Mouse (Mus musculus) stomach, embryonic 14.5 days (tissue): Measurements from ENCODE around the gene 2410015M20Rik. TPM values are rescaled to one million over a fixed set of nuclear protein-coding genes. Genes with fewer than 3 reads are reported as not detected.

Experiments used
- ATAC-seq: fragments of 200-750 bp; cut with Nextera tagmentation; 2 replicates; pipeline ENCODE4 v1.8.0; 2017; ENCODE audit warnings: low read depth, moderate TSS enrichment; ENCODE audit not compliant: insufficient number of reproducible peaks, insufficient read depth, low FRiP score
- H3K27ac ChIP-seq: fragments of 300-500 bp; sonication (generic); 2 replicates; pipeline ENCODE4 v1.5.1; 2014; ENCODE audit warnings: mild to moderate bottlenecking, low read length, moderate library complexity, mixed read lengths
- H3K27me3 ChIP-seq: fragments of 300-500 bp; sonication (generic); 2 replicates; pipeline ENCODE4 v1.6.1; 2014; ENCODE audit warnings: low read length, control low read depth, mixed read lengths; ENCODE audit not compliant: control insufficient read depth, insufficient read depth
- H3K36me3 ChIP-seq: fragments of 300-500 bp; sonication (generic); 2 replicates; pipeline ENCODE4 v1.6.1; 2014; ENCODE audit warnings: mild to moderate bottlenecking, control low read depth, low read length, moderate library complexity, mixed read lengths; ENCODE audit not compliant: control insufficient read depth, insufficient read depth
- H3K4me1 ChIP-seq: fragments of 300-500 bp; sonication (generic); 2 replicates; pipeline ENCODE4 v1.6.1; 2014; ENCODE audit warnings: low read length, control low read depth, mixed read lengths; ENCODE audit not compliant: control insufficient read depth, insufficient read depth
- H3K4me2 ChIP-seq: fragments of 300-500 bp; sonication (generic); replicated peaks from 2 replicates; pipeline ENCODE4 v1.6.1; 2014; ENCODE audit warnings: low read depth, low read length, control low read depth
- H3K4me3 ChIP-seq: fragments of 300-500 bp; sonication (generic); 2 replicates; pipeline ENCODE4 v1.5.1; 2014; ENCODE audit warnings: low read depth, low read length, control low read depth
- H3K9ac ChIP-seq: fragments of 300-500 bp; sonication (generic); replicated peaks from 2 replicates; pipeline ENCODE4 v1.6.1; 2014; ENCODE audit warnings: low read depth, mild to moderate bottlenecking, control low read depth, low read length, moderate library complexity, mixed read lengths
- H3K9me3 ChIP-seq: fragments of 300-500 bp; sonication (generic); 2 replicates; pipeline ENCODE4 v1.6.1; 2016; ENCODE audit warnings: low read depth, low read length, control low read depth; ENCODE audit not compliant: control insufficient read depth
- WGBS: fragments of 180-500 bp; shearing (Covaris S2); extraction: QIAGEN DNeasy Blood & Tissue Kit; methylation state at CpG from one replicate; pipeline ENCODE4 v1.1.7; 2014; 5-methylcytosine and 5-hydroxymethylcytosine counted together
- polyA plus RNA-seq: library from polyadenylated mRNA; unstranded; fragments of >200 nt; fragmentation: Nextera tagmentation; extraction: Ambion mirVana; gene quantifications from 2 replicates; pipeline ENCODE4 v1.2.1, GENCODE M21; 2014

The 2410015M20Rik gene
- 259 and 261 TPM in 2 replicates for polyA plus RNA-seq

- Histone ChIP-seq H3K4me2 (peak within 1 kb of the TSS; percentile 63), H3K4me1 (peaks cover 17% of the 10 kb centered on the region; the same call in 1 of the 2 replicates), H3K9me3 (no peaks in the 10 kb centered on the region), H3K36me3 (peaks cover 37% of the 10 kb centered on the region), H3K9ac (peak within 1 kb of the TSS; percentile 72), H3K4me3 (peak within 1 kb of the TSS; percentile 65), H3K27me3 (no peaks in the 10 kb centered on the region), H3K27ac (peak within 1 kb of the TSS; percentile 72)
- peak; percentile 87 for ATAC-seq
- under 1% methylated on average over 44 of the region's 44 CpGs for WGBS
Measured at GRCm38 (mm10) chr17:56609452-56610171, at the start of gene 2410015M20Rik. Gene 2410015M20Rik (minus strand): TSS chr17:56609771.

DNA sequence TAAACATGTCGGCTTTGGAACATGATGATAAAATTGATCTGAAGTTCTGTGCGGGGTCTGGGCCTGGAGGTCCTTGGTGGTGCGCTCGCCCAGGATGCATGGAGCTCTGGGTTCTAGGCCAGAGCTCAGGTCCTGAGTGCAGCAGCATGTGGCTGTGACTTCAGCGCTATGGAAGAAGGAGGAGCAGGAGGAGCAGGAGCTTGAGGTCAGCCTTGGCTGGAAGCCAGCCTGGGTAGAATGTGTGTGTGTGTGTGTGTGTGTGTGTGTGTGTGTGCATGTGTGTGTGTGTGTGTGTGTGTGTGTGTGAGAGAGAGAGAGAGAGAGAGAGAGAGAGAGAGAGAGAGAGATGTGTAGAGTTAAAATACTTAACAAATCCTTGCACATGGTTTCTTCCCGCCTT lies 46.6 kb upstream of the 2410015M20Rik start:
- Histone ChIP-seq H3K9ac (no peak overlapping the region), H3K27ac (no peak overlapping the region), H3K36me3 (no peaks in the 10 kb centered on the region), H3K4me2 (no peak overlapping the region), H3K27me3 (no peaks in the 10 kb centered on the region), H3K4me3 (no peak overlapping the region), H3K9me3 (no peaks in the 10 kb centered on the region), H3K4me1 (no peaks in the 10 kb centered on the region)
- 77% methylated on average over 6 of the region's 6 CpGs for whole genome bisulfite sequencing
- no peak for ATAC-seq

- 71% methylated on average over 3 of the region's 3 CpGs for WGBS
- no peak overlapping the region for H3K4me2 ChIP-seq
- H3K9ac ChIP-seq, result no peak overlapping the region
- ATAC-seq, result no peak
- no peak overlapping the region for H3K27ac ChIP-seq
- no peak overlapping the region for H3K4me3 ChIP-seq
- no peaks in the 10 kb centered on the region for H3K9me3 ChIP-seq
- no peaks in the 10 kb centered on the region for H3K36me3 ChIP-seq
- H3K27me3 ChIP-seq, result no peaks in the 10 kb centered on the region
- H3K4me1 ChIP-seq, result no peaks in the 10 kb centered on the region
Measured at GRCm38 (mm10) chr17:56655311-56655710, 45.7 kb upstream of the 2410015M20Rik start.

DNA sequence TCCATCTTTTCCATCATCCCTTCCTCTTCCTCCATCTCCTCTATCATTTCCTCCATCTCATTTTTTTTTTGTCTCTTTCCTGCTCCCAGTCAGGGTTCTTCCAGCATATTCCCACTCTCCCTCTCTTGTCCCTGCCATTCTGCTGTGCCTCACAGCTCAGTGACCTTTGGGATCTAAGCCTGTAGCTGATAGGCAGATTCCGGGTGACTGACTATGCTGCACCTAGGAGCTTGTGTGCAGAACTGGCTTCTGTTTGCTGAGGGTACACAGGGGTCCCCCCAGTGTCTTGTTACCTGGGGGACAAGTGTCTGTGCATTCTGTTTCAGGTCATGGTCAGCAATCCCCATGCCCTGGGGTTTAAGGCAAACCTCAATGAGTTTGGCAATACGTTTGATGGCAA lies 45.2 kb upstream of the 2410015M20Rik start:
- H3K9ac ChIP-seq, result no peak overlapping the region
- H3K4me1 ChIP-seq, result no peaks in the 10 kb centered on the region
- no peak for ATAC-seq
- 66% methylated on average over 2 of the region's 2 CpGs for WGBS
- no peak overlapping the region for H3K27ac ChIP-seq
- H3K27me3 ChIP-seq, result no peaks in the 10 kb centered on the region
- no peaks in the 10 kb centered on the region for H3K9me3 ChIP-seq
- no peaks in the 10 kb centered on the region for H3K36me3 ChIP-seq
- no peak overlapping the region for H3K4me2 ChIP-seq
- no peak overlapping the region for H3K4me3 ChIP-seq

- Histone ChIP-seq H3K9ac (no peak overlapping the region), H3K27ac (no peak overlapping the region), H3K9me3 (no peaks in the 10 kb centered on the region), H3K4me2 (no peak overlapping the region), H3K27me3 (no peaks in the 10 kb centered on the region), H3K4me1 (no peaks in the 10 kb centered on the region), H3K36me3 (no peaks in the 10 kb centered on the region), H3K4me3 (no peak overlapping the region)
- WGBS, result 26% methylated on average over 10 of the region's 10 CpGs
- ATAC-seq, result no peak
Measured at GRCm38 (mm10) chr17:56651801-56652200, 42.2 kb upstream of the 2410015M20Rik start.

DNA sequence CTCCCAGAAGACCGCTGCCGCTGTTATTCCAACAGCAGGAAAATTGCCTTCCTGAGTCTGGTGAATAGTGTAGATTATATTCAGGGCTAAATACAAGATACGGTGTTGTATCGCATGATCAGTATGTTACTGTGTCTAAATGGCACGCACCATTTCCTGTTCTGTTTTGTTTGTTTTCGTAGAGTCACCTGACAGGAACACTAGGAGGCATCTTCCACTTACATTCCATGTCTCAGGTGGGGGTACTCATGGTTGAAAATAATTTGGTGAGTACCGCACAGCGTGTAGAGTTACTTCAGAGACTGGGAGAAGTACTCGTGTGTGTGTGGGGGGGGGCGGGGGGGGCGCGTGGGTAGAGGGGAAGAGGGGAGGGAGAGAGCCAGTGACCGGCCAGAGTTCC lies 38.0 kb upstream of the 2410015M20Rik start:
- H3K4me2 ChIP-seq, result no peak overlapping the region
- H3K36me3 ChIP-seq, result no peaks in the 10 kb centered on the region
- no peaks in the 10 kb centered on the region for H3K9me3 ChIP-seq
- no peak overlapping the region for H3K27ac ChIP-seq
- no peak overlapping the region for H3K4me3 ChIP-seq
- 58% methylated on average over 11 of the region's 13 CpGs for WGBS
- H3K4me1 ChIP-seq, result no peaks in the 10 kb centered on the region
- no peak for ATAC-seq
- no peaks in the 10 kb centered on the region for H3K27me3 ChIP-seq
- H3K9ac ChIP-seq, result no peak overlapping the region

DNA sequence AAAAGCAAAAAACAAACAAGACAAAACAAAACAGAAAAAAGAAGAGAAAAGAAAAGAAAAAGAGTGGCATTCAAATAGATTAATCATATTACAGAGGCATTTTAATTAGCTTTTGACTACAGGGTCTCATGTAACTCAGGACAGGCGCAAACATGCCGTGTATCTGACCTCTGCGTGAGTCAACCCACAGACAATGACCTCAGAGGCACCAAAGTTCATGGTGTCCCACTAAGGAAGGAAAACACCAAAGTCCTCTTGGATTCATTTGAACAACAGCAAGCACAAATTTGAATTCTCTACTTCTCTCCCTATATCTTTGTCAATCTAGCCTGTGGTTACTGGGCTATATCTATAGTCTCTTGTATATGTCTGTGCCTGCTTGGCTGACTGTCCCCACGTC lies 33.7 kb upstream of the 2410015M20Rik start:
- no peak overlapping the region for H3K27ac ChIP-seq
- no peak overlapping the region for H3K4me3 ChIP-seq
- ATAC-seq, result no peak
- no peak overlapping the region for H3K9ac ChIP-seq
- no peaks in the 10 kb centered on the region for H3K4me1 ChIP-seq
- H3K9me3 ChIP-seq, result no peaks in the 10 kb centered on the region
- no peak overlapping the region for H3K4me2 ChIP-seq
- WGBS, result 78% methylated on average over 4 of the region's 4 CpGs
- H3K27me3 ChIP-seq, result no peaks in the 10 kb centered on the region
- H3K36me3 ChIP-seq, result no peaks in the 10 kb centered on the region

DNA sequence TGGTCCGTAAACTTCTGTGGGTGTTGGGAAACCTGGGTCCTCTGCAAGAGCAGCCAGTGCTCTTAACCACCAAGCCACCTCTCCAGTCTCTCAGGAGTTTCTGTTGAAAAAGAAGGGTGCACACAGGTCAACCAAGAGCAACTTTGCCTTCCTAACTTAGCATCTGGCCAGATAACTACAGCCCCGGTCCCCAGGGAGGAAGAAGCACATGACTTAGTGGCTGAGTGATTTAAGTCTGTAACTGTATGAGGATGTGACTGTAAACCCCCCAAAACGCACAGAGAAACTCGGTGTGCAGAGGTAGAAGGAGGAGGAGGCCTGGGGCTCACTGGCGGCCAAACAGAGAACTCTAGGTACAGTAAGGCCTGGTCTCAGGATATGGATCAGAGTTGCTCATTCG lies 24.5 kb upstream of the 2410015M20Rik start:
- Histone ChIP-seq H3K36me3 (no peaks in the 10 kb centered on the region), H3K27ac (no peak overlapping the region), H3K9me3 (no peaks in the 10 kb centered on the region), H3K4me3 (no peak overlapping the region), H3K4me2 (no peak overlapping the region), H3K4me1 (no peaks in the 10 kb centered on the region), H3K9ac (no peak overlapping the region), H3K27me3 (no peaks in the 10 kb centered on the region)
- ATAC-seq, result no peak
- 85% methylated on average over 6 of the region's 6 CpGs for WGBS

DNA sequence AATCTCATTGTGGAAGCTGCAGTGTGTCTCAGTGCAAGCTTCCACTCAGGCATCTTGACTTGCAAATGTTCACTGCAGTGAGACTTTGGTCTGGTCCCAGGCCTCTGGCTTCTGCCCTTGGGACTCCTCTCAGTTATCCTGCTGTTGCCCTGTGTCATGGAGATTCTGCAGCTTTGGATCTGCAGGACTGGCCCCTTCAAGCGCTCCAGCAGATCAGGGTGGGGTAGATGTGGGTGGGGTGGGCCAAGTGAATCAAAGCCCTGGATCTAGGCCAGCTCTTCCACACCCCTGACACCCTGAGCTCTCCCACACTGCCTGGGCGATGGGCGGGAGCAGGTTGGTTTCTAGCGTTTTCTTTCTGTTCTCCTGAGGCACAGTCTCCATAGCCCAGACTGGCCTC lies 22.2 kb upstream of the 2410015M20Rik start:
- 0 out of 2 replicates have a peak, but pooled peaks cover 4% of the 10 kb centered on the region for H3K4me1 ChIP-seq
- no peak overlapping the region for H3K27ac ChIP-seq
- 55% methylated on average over 4 of the region's 4 CpGs for WGBS
- H3K9me3 ChIP-seq, result no peaks in the 10 kb centered on the region
- H3K4me2 ChIP-seq, result no peak overlapping the region
- H3K36me3 ChIP-seq, result no peaks in the 10 kb centered on the region
- H3K4me3 ChIP-seq, result no peak overlapping the region
- no peak for ATAC-seq
- no peak overlapping the region for H3K9ac ChIP-seq
- H3K27me3 ChIP-seq, result no peaks in the 10 kb centered on the region
